Mouse (Mus musculus) brain, adult 2 months (tissue): ENCODE measurements around the gene Alg14.

ENCODE experiments used
- DNase-seq: peaks from one replicate; pipeline ENCODE4 v3.0.0; 2011; ENCODE audit warnings: low read depth, low spot score

Alg14 gene

DNA sequence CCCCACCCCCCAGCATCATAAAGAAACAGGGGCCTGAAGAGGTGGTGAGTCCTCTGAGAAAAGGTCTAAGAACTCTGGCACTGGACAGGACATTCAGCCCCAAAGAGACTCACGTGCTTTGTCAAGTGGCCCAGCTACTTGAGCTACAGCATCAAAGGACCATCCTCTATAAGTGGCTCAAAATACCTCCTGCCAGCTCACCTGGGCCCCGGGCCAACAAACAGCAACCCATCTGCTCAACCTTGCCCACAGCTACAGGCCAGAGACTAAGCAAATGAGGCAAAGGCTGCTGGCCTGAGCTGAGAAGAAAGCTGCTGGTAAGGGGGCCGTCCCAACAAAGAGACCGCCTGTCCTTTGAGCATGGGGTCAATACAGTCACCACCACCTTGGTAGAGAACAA, 14.0 kb upstream of the Alg14 start:
- peak; percentile 93 for DNase-seq

GRCm38 (mm10) chr3:121279679-121280078, 11.9 kb upstream of the Alg14 start:
- DNase-seq, result no peak

DNA sequence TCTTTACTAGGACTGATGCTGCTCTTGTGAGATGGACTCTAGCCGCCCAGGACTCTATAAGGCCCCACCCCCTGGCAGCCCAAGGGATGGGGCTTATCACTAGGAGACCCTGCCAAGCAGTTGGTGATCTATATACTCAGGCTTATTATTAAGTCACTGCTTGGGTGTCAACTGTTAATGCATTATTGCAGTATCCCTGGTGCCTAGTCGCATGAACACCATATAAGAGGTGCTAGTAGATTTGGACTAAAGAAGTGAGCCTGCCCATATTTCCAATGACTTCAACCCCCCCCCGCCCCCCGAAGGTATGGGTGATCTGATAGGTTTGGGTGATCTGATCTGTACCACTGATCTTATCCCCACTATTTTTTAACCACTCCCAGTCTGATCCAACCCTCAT, 8.6 kb upstream of the Alg14 start, which contains the start of gene Tmem56:
Gene Tmem56 (minus strand): TSS at position 101 of the 400 bp plus-strand sequence.
- DNase-seq, result no peak

- DNase-seq, result peak; percentile 83
Measured at GRCm38 (mm10) chr3:121285219-121285618, 6.4 kb upstream of the Alg14 start.

- DNase-seq, result no peak
Measured at GRCm38 (mm10) chr3:121287151-121287550, 4.4 kb upstream of the Alg14 start.

- peak; percentile 80 for DNase-seq
Measured at GRCm38 (mm10) chr3:121290681-121291080, 892 bp upstream of the Alg14 start.

DNA sequence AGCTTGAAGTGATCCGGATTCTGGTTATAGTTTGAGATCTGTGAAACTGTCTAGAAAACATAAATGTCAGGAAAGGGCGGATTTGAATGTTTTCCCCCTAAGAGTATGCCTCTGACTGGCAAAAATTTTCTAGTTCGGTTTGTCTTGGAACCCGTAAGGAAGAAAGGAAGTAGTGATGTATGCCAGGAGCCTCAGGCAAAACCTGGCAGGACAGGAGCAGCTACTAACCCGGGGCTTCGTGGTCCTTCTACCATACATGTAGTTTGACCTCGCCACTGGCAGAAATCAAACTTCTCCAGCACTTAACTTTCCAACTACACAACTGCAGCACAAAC, 381 bp upstream of the Alg14 start:
- DNase-seq, result no peak

GRCm38 (mm10) chr3:121294200-121294599, 2.6 kb downstream of the Alg14 start:
- DNase-seq, result no peak

DNA sequence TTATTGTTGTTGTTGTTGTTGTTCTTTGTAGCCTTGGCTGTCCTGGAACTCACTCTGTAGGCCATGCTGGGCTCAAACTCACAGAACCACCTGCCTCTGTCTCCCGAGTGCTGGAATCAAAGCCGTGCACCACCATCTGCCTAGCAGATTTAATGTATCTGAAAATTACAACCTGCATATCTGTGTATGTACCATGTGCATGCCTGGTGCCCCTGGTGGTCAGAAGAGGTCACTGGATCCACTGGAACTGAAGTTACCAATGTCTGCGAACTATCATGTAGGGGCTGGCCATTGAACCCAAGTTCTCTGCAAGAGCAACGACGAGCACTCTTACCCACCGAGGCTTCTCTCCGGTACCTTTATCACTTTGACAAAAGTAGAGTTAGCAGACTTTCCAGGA, 15.1 kb downstream of the Alg14 start:
- no peak for DNase-seq

- peak; percentile 89 for DNase-seq
Measured at GRCm38 (mm10) chr3:121307532-121308234, 16.1 kb downstream of the Alg14 start.

GRCm38 (mm10) chr3:121308935-121309334, 17.4 kb downstream of the Alg14 start:
- DNase-seq, result no peak

GRCm38 (mm10) chr3:121309429-121309828, 17.9 kb downstream of the Alg14 start:
- DNase-seq, result no peak

GRCm38 (mm10) chr3:121309896-121310714, 18.5 kb downstream of the Alg14 start:
- no peak for DNase-seq

DNA sequence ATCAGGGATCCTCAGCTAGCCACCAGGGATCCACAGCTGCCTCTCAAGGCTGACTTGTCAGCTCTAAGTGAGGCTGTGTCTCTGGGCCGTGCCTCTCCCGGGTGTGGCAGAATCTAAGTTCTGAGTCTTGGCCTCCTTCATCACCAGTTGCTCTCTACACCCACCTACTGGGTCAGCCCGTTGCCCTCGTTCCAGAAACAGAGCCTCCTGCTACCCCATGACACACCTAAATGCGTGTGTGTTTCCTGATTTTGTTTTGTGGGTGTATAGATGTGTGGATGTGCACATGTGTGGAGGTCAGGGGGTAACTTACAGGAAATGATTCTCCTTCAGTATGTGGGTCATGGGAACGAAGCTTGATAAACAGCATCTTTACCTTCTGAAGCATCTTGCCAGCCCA, 20.9 kb downstream of the Alg14 start:
- DNase-seq, result no peak

DNA sequence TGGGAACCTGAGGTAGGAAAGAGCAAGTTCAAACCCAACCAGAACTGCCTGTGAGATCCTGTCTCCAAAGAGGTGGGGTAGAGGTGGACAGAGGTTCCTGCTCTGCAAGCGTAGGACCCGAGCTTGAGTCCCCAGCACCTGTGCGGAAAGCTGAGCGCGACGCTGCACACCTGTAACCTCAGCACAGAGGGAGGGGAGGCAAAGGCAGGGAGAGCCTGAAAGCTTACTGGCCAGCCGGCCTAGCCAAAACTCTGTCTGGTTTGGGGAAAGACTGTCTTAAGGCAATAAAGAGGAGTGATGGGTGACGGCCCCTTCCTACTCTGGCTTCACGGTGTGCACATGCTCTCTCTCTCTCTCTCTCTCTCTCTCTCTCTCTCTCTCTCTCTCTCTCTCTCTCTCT, 21.4 kb downstream of the Alg14 start:
- no peak for DNase-seq

DNA sequence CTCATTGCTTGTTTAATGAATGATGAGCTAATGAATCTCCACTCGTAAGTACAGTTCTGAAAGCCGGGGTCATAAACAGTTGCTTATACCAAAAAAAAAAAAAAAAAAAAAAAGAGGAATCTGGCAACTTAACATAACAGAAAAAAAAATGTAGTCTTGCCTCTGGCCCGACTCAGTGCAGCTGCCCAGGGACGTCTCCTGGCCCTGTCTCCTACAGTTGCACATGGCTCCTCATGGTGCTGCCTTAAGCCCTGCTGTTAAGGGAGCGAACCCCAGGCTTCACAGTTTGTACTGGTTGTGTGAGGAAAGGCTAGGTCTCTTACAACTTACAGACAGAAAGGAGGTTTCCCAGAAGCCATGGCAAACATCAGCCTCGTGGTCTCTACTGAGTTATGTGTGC, 22.6 kb downstream of the Alg14 start:
- DNase-seq, result no peak

DNA sequence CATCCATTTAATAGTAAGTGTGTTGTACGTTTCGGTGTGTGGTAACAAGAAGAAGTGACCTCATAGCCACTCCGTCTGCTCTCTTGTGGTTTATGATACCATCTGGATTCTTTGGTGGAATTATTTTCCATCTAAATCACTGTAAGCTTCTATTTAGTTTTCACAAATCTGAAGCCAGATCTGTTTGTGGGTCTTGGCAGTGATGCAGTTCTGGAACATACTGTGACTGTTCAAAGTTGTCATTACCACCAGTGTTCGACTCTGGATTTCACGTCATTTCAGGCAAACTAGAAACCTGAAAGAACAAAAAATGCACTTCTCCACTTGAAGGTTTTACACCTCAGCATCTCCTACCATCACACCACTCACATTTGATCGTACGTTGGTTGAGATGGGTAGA, 23.9 kb downstream of the Alg14 start:
- peak; percentile 57 for DNase-seq

DNA sequence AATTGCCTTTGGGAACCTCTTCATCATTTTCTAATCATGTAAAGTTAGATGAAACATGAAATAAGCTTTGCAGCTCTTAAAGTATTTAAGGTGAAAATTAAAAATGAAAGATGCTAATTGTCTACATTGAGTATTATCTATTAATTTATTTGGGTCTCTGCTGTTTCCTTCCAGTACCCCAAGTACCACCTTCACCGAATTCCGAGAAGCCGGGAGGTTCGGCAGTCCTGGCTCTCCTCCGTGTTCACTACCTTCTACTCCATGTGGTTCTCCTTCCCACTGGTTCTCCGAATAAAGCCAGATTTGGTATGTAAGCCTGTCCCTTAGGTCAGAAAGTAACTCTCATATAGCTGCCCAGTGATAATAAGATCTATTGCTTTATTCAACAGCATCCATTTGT, 28.3 kb downstream of the Alg14 start:
- DNase-seq, result no peak

DNA sequence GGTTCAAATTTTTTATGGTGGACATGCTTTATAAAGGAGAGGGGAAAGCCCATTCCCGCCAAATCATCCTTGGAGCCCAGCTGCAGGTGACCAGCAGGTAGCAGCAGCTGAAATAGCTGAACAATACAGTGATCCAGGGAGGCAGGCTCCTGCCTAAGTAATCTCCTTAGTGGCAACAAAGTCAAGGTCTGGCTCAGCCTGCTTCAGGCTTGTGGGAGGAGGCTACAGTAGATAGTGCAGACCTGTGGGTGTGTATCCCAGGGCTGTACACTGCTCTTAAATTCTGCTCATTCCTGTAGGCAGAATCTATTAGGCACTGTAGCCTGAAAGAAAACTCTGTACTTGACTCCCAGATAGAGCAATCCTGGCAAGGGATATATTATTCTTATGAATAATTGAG, 29.3 kb downstream of the Alg14 start:
- no peak for DNase-seq

DNA sequence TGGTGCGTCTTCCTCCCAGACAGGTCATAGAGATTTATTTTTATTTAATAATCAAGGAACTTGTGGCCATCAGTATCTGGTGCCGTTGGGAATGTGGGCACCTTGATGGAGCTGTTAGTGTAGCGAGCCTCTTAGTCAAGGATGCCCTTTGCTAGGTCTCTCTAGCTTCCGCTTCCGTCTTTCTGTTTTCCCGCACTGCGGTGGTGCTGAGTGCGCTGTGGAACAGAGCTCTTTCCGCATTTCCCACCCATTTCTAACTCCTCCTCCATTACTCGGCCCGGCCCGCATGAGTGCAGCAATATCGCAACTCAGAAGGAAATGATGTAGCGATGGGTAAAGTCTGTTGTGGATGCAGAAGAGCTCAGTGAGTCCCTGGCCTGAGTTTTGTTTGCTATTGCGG, 31.8 kb downstream of the Alg14 start:
- DNase-seq, result no peak

- DNase-seq, result no peak
Measured at GRCm38 (mm10) chr3:121327406-121327805, 35.8 kb downstream of the Alg14 start.

DNA sequence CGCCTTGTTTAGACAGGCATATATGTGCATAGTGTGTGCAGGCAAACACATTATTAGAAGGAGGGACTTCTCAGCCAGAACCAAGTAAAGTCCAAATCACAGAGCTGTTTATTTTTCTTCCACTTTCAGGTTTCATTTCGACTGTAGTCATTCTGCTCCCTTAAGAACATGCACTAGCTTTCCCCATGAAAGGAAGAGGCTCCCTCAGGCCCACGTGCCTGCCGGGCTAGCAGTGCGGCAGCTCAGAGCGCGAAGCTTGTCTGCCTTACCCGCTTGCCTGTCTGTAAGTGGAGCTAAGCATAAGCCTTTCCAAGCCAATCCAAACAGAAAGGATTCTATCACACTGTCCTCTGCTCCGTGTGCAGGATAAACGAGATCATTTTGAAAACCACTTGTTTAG, 38.1 kb downstream of the Alg14 start:
- peak; percentile 37 for DNase-seq

- DNase-seq, result peak; percentile 51
Measured at GRCm38 (mm10) chr3:121330244-121330646, 38.7 kb downstream of the Alg14 start.
